Mouse (Mus musculus): Measurements from ENCODE around the gene Chtop.

Gene Chtop

GRCm38 (mm10) chr3:90508950-90509746 lies at the start of gene Chtop:
Gene Chtop (minus strand): TSS chr3:90509498.
- peak; percentile 100 for DNase-seq

DNA sequence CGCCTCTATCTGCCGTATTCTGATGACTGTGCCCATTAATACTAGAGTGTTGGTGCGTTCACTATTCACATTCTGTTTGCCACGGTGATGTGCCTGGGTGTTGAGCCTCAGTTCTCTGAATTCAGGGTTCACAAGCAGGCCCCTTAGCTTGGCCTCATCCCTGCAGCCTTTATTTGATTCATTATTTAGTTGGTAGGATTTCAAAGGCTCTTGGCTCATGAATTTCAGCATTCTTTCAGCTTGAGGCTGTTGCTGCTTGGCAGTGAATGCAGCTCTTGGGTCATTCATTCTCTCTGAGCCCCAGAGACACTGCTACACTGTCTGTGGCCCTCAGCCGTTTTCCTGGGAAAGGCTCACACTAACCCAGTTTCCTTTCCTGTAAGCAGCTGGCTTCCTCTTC lies 46.7 kb upstream of the Chtop start:
- no peak for DNase-seq

- no peak for DNase-seq
Observed at GRCm38 (mm10) chr3:90552231-90552630, 42.9 kb upstream of the Chtop start.

GRCm38 (mm10) chr3:90550421-90550790 lies 41.1 kb upstream of the Chtop start:
- DNase-seq = no peak

DNA sequence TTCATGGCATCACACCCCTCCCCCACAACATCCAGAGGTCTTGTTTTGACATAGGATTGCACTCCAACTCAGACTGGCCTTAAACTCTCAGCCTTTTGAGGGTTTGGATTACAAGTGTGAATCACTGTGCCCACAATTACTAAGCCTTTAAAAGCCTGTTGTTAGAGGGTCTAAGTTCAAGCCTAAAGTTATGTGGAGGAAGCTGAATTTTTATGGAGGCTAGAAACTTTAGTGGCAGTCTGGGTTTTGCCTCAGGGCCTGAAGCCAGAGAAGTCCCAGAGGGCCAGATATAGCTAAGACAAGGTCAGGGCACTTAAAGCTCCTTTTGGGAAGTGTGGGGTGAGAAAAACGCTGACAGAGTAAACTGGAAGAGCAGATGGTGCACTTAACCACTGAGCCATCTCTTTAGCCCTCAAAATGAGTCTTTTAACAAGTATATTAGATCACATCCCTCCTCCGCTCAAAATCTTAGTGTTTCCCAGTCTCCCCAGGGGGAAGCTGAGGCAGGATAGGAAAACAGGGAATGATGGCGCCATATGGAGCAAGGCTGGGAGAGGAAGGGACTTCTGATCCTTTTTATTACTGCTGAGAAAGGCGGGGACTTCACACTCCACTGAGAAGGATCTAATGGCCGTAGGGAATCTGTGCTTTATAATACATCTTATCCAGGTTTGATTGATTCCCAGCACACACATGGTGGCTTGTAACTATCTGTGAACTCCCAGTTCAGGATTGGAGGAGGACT lies 40.5 kb upstream of the Chtop start:
- no peak for DNase-seq

- no peak for DNase-seq
Observed at GRCm38 (mm10) chr3:90540904-90541303, 31.6 kb upstream of the Chtop start.

GRCm38 (mm10) chr3:90537905-90538296 lies 28.6 kb upstream of the Chtop start:
- no peak for DNase-seq

- peak; percentile 46 for DNase-seq
Observed at GRCm38 (mm10) chr3:90537141-90537904, 28.0 kb upstream of the Chtop start, which contains the start of gene S100a16. Gene S100a16 (plus strand): TSS chr3:90537254.

DNA sequence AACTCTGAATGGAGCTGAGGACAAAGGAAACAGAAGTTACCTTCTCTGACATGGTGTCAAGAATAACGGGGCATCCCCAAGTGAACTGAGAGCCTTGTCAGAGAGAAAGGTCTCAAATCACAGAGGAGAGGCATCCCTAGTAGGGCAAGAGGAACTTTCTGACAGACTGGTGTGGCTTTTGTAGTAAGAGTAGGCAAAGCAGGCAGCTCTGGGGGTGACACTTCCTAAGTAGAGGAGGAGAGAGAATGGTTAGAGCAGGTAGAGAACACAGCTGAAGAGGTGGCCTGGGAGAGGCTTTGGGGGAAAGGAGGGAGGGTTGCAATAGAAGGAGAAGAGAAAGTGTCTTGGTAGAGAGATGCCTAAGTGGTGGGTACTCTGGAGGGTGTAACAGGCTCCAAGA lies 26.1 kb upstream of the Chtop start:
- DNase-seq = no peak

GRCm38 (mm10) chr3:90531713-90532112 lies 22.4 kb upstream of the Chtop start:
- DNase-seq = no peak

GRCm38 (mm10) chr3:90527291-90527873 lies 18.1 kb upstream of the Chtop start:
- DNase-seq = no peak

DNA sequence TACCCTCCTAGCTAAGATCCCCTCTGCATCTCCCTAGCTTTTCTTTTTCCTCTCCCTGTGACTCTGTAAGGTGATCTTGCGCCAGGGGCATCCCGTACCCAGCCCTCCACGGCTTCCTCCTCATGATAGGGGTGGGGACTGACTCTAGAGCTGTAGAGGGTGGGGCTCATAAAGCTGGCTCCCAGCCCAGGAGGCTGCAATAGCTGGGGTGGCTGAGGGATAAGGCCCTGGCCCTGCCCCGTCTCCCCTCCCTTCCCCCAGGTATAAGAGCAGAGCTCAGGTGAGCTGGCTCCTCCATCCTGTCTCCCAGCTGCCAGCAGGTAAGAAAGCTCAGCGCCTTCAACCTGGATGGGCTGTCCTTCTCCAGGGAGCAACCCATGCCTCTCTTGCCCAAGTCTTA lies 17.3 kb upstream of the Chtop start, which contains the start of gene S100a14:
Gene S100a14 (plus strand): TSS at position 277 of the 400 bp plus-strand sequence.
- no peak for DNase-seq

- no peak for DNase-seq
Observed at GRCm38 (mm10) chr3:90526076-90526475, 16.8 kb upstream of the Chtop start.

- peak; percentile 25 for DNase-seq
Observed at GRCm38 (mm10) chr3:90525421-90525820, 16.1 kb upstream of the Chtop start.

- DNase-seq = no peak
Observed at GRCm38 (mm10) chr3:90517711-90518110, 8.4 kb upstream of the Chtop start.

GRCm38 (mm10) chr3:90515789-90516188 lies 6.5 kb upstream of the Chtop start:
- no peak for DNase-seq

- DNase-seq = no peak
Observed at GRCm38 (mm10) chr3:90515242-90515641, 5.9 kb upstream of the Chtop start.

DNA sequence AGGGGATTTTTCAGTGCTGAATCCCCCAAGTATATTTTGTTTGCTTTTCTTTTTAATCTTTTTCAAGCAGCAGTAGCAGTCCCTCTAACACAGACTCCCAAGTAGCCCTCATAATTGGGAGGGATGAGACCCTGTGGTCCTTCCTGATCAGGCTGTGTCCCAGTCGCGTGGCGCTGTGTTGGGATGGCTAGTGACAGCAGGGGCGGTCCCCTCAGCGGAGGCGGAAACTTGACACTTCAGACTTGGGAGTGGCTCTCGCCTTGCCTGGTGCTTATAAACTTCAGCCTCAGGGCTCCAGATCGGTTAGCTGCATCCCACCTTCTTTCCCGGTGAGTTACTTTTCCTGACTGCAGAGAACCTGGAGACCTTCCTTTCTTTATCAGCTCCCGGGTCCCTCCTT lies 5.4 kb upstream of the Chtop start:
- peak; percentile 84 for DNase-seq

DNA sequence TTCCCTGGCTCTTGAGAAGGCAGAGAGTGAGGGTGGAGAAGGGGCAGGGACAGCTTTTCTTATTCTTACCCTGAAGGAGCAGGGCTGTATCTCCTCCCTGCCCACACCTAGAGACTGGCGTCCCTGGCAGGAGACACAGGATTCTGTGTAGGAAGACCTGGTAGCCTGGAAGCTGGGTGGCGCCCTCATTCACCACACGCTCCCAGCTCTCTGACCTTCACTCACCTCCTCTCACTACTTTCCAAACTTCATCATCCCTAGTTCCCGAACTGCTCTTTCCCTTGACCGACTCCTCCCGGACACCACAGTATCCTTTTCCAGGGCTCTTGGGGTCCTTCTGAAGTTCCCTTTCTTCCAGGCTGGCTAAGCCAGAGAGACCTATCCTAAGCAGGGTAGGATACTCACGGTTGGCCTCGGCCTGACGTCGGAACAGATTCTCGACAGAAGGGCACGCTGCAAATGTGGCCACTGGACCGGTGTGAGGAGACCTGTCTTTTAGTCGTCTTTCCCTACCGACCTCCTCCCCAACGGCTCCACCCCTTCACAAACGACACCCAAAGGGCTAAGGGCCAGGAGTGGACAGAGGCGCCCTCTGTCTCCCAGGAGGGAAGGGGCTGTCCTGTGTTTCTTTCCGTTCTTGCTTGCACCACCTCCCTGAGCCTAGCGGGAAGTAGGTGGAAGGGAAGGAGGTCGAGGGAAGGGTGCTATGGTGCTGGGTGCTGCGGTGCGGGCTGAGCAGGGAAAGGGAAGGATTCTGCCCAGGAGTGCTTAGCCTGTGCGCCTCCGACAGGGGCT lies 4.7 kb upstream of the Chtop start, which contains the start of the genes S100a1 and S100a13:
Gene S100a1 (minus strand): TSS at position 597 of the 795 bp plus-strand sequence.
Gene S100a13 (plus strand): TSS at position 640 of the 795 bp plus-strand sequence.
- peak; percentile 68 for DNase-seq

GRCm38 (mm10) chr3:90512948-90513642 lies 3.8 kb upstream of the Chtop start:
- DNase-seq = no peak

DNA sequence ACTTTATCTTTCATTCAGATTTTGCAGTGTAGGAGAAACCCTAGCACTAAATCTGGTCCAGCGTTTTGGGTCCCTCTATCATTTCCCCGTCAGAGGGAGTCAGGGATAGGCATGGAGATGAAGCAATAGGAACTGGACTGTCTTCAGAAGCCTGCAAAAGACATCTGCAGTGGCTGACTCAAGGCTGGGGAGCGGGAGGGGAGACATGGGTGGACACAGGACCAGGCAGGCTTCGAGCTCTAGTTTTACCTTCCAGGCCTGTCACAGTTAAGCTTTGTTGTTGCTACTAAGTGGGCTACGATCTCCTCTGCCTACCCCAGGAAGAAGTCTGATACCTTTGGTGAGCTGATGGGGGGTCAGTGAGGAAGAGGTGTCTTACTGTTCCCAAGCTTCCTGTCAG lies 3.0 kb upstream of the Chtop start:
- no peak for DNase-seq

Measured in liver (tissue).